In genomic region chr2:14711751-14712150, GRCm38 (mm10) we compare ENCODE assay signal across 9 mouse cellular contexts.
DNase-seq lines count a peak whose midpoint lies in the region; ATAC-seq lines count a peak whose summit lies in the region.
"Had no signal": no experiment of that assay in that cellular context is flagged by ENCODE, and none has a peak within 500 bp of the region (broad histone marks: within the 10 kb centered on the region; RNA-seq: fewer than 3 reads in every experiment).

No protein-coding gene starts in this region.

- no peak overlapping the region for H3K27ac ChIP-seq in neural tube, embryonic 15.5 days (replicated peaks)
- H3K27ac ChIP-seq in hindbrain, embryonic 15.5 days (replicated peaks): no peak overlapping the region
- no peak overlapping the region for H3K27ac ChIP-seq in neural tube, embryonic 11.5 days (ENCODE audit: low read depth, low read length)
- H3K27ac ChIP-seq: stomach, embryonic 15.5 days had no signal

- DNase-seq in adrenal gland, postnatal 10 days: peak; percentile 23
- DNase-seq in adrenal gland, postnatal 25 days: no peak
- peak; percentile 17 for DNase-seq in neural tube, embryonic 10.5 days (ENCODE audit: extremely low spot score, low spot score)
- DNase-seq in neural tube, embryonic 11.5 days (ENCODE audit: low spot score): peak; percentile 29
- DNase-seq in gastrocnemius, postnatal 14 days: no peak
- no peak for DNase-seq in layer of hippocampus, adult 9-10 months (ENCODE audit: low spot score)

- 87% methylated on average over 2 of the region's 2 CpGs for WGBS in neural tube, embryonic 15.5 days
- 91% methylated on average over 2 of the region's 2 CpGs for WGBS in hindbrain, embryonic 15.5 days
- WGBS in neural tube, embryonic 11.5 days: 88% methylated on average over 2 of the region's 2 CpGs

- H3K9ac ChIP-seq in neural tube, embryonic 15.5 days (replicated peaks): no peak overlapping the region
- H3K9ac ChIP-seq in hindbrain, embryonic 15.5 days: no peak overlapping the region
- H3K9ac ChIP-seq in neural tube, embryonic 11.5 days (ENCODE audit: low read length): no peak overlapping the region
- H3K9ac ChIP-seq: stomach, embryonic 15.5 days had no signal

- no peaks in the 10 kb centered on the region for H3K4me1 ChIP-seq in neural tube, embryonic 15.5 days
- H3K4me1 ChIP-seq in hindbrain, embryonic 15.5 days (replicated peaks): no peaks in the 10 kb centered on the region
- H3K4me1 ChIP-seq in neural tube, embryonic 11.5 days (ENCODE audit: control insufficient read depth, insufficient read depth, low read length): no peaks in the 10 kb centered on the region
- H3K4me1 ChIP-seq: stomach, embryonic 15.5 days had no signal

- H3K4me2 ChIP-seq in neural tube, embryonic 15.5 days: no peak overlapping the region
- no peak overlapping the region for H3K4me2 ChIP-seq in hindbrain, embryonic 15.5 days
- no peak overlapping the region for H3K4me2 ChIP-seq in neural tube, embryonic 11.5 days (ENCODE audit: low read depth)
- H3K4me2 ChIP-seq: stomach, embryonic 15.5 days had no signal

- H3K9me3 ChIP-seq in neural tube, embryonic 15.5 days (replicated peaks): no peaks in the 10 kb centered on the region
- no peaks in the 10 kb centered on the region for H3K9me3 ChIP-seq in hindbrain, embryonic 15.5 days
- no peaks in the 10 kb centered on the region for H3K9me3 ChIP-seq in neural tube, embryonic 11.5 days (ENCODE audit: control insufficient read depth, low read length)
- H3K9me3 ChIP-seq: stomach, embryonic 15.5 days had no signal

- no peaks in the 10 kb centered on the region for H3K27me3 ChIP-seq in neural tube, embryonic 15.5 days (replicated peaks)
- no peaks in the 10 kb centered on the region for H3K27me3 ChIP-seq in hindbrain, embryonic 15.5 days
- H3K27me3 ChIP-seq in neural tube, embryonic 11.5 days (ENCODE audit: control insufficient read depth, insufficient read depth, low read length): no peaks in the 10 kb centered on the region
- H3K27me3 ChIP-seq: stomach, embryonic 15.5 days had no signal

- no peak for ATAC-seq in neural tube, embryonic 15.5 days (ENCODE audit: low FRiP score)
- peak; percentile 56; the same call in 1 of the 2 replicates for ATAC-seq in hindbrain, embryonic 15.5 days (ENCODE audit: low FRiP score, low read depth)
- peak; percentile 45; the same call in 1 of the 2 replicates for ATAC-seq in neural tube, embryonic 11.5 days (ENCODE audit: insufficient read depth, low FRiP score, low TSS enrichment)

- no peak overlapping the region for H3K4me3 ChIP-seq in neural tube, embryonic 15.5 days (replicated peaks)
- H3K4me3 ChIP-seq in hindbrain, embryonic 15.5 days: no peak overlapping the region
- H3K4me3 ChIP-seq in neural tube, embryonic 11.5 days (ENCODE audit: low read depth, low read length): no peak overlapping the region
- H3K4me3 ChIP-seq: stomach, embryonic 15.5 days had no signal

- intact Hi-C loops in gastrocnemius, postnatal 14 days (cut with DNase I; ENCODE audit: low total_unique reads): no loop called here

- no peaks in the 10 kb centered on the region for H3K36me3 ChIP-seq in neural tube, embryonic 15.5 days
- no peaks in the 10 kb centered on the region for H3K36me3 ChIP-seq in hindbrain, embryonic 15.5 days
- H3K36me3 ChIP-seq in neural tube, embryonic 11.5 days (ENCODE audit: control insufficient read depth, insufficient read depth, low read length): no peaks in the 10 kb centered on the region
- H3K36me3 ChIP-seq: stomach, embryonic 15.5 days had no signal

Comparison
In these comparisons a context has a peak if more than half of its experiments do, and no peak if none do; other contexts are left out.
1. DNase-seq: peak in adrenal gland, postnatal 10 days (single experiment), neural tube, embryonic 10.5 days (single experiment) and neural tube, embryonic 11.5 days (single experiment); none in adrenal gland, postnatal 25 days (single experiment), gastrocnemius, postnatal 14 days (single experiment) and layer of hippocampus, adult 9-10 months (single experiment).